Mouse (Mus musculus) kidney, adult 8-10 months (tissue): ENCODE data around the gene Cd300a.

ENCODE experiments used
- DNase-seq, 2 experiments: peaks; one replicate each; pipeline ENCODE4 v3.0.0; 2022

Cd300a gene

GRCm38 (mm10) chr11:114867361-114868235 is 22.2 kb upstream of the Cd300a start:
- DNase-seq = peak; percentile 67 to 69

GRCm38 (mm10) chr11:114868280-114868679 is 21.6 kb upstream of the Cd300a start:
- peak in 1 of 2 experiments; percentile 21 for DNase-seq

- no peak for DNase-seq
These were observed 20.1 kb upstream of the Cd300a start for GRCm38 (mm10) chr11:114869787-114870186.

GRCm38 (mm10) chr11:114871540-114871939 is 18.3 kb upstream of the Cd300a start:
- DNase-seq = no peak

GRCm38 (mm10) chr11:114873022-114873817 is 16.6 kb upstream of the Cd300a start:
- no peak for DNase-seq

GRCm38 (mm10) chr11:114874226-114875145 is 15.4 kb upstream of the Cd300a start:
- no peak for DNase-seq

- DNase-seq = peak; percentile 87 to 92
These were observed 14.5 kb upstream of the Cd300a start for GRCm38 (mm10) chr11:114875301-114875801.

- DNase-seq = peak; percentile 67 to 75
These were observed 13.7 kb upstream of the Cd300a start for GRCm38 (mm10) chr11:114876176-114876575.

GRCm38 (mm10) chr11:114876621-114877020 is 13.2 kb upstream of the Cd300a start:
- DNase-seq = no peak

GRCm38 (mm10) chr11:114877145-114877544 is 12.7 kb upstream of the Cd300a start:
- peak; percentile 80 to 87 for DNase-seq

- no peak for DNase-seq
These were observed 10.2 kb upstream of the Cd300a start for GRCm38 (mm10) chr11:114879666-114880065.

- DNase-seq = no peak
These were observed 9.7 kb upstream of the Cd300a start for GRCm38 (mm10) chr11:114880185-114880584.

- DNase-seq = peak in 1 of 2 experiments; percentile 44
These were observed 9.3 kb upstream of the Cd300a start for GRCm38 (mm10) chr11:114880589-114880988.

GRCm38 (mm10) chr11:114883251-114883789 is 6.5 kb upstream of the Cd300a start:
- DNase-seq = no peak

GRCm38 (mm10) chr11:114884380-114885100 is 5.3 kb upstream of the Cd300a start:
- DNase-seq = peak; percentile 60 to 73

GRCm38 (mm10) chr11:114890542-114890941 is 701 bp downstream of the Cd300a start:
- DNase-seq = no peak

GRCm38 (mm10) chr11:114896085-114896484 is 6.2 kb downstream of the Cd300a start:
- DNase-seq = no peak

GRCm38 (mm10) chr11:114898026-114898425 is 8.2 kb downstream of the Cd300a start:
- DNase-seq = peak in 1 of 2 experiments; percentile 20

- DNase-seq = no peak
These were observed 13.4 kb downstream of the Cd300a start for GRCm38 (mm10) chr11:114903224-114903623.

- no peak for DNase-seq
These were observed 17.7 kb downstream of the Cd300a start for GRCm38 (mm10) chr11:114907567-114907966.

GRCm38 (mm10) chr11:114908086-114908485 is 18.2 kb downstream of the Cd300a start:
- no peak for DNase-seq
